Mouse (Mus musculus) heart, adult 2 months (tissue): ENCODE measurements around the gene Snx33.

Source experiments
- CTCF ChIP-seq: fragments of 200-600 bp; IDR thresholded peaks from 2 replicates; pipeline ENCODE4 v1.8.1; 2022; ENCODE audit warnings: antibody characterized with exemption, mild to moderate bottlenecking, moderate library complexity
- EP300 ChIP-seq: fragments of 200-500 bp; IDR thresholded peaks from 2 replicates; pipeline ENCODE4 v1.6.1; 2011; ENCODE audit warnings: low read depth, low read length, control low read depth; ENCODE audit not compliant: insufficient read depth
- POLR2A ChIP-seq: fragments of 200-500 bp; IDR thresholded peaks from 2 replicates; pipeline ENCODE4 v1.6.1; 2011; ENCODE audit warnings: mild to moderate bottlenecking, low read depth, low read length, control low read depth; ENCODE audit not compliant: insufficient read depth

DNA sequence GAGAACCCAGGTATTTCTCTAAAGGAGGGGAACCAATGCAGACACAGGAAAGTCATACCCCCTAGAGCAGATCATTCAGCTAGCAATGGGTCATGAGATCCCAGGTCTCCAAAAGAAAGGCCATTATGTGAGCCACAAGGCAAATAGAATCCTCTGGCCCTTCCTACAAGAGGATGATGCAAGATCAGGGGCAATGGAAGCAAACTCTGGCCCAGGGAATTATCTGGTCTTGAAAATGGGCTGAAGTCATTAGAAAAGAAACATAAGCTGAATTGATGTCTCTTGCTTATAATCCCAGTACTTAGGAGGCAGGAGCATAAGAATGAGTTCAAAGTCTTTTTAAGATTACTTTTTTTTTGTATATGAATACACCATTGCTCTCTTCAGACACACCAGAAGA, 28.1 kb downstream of the Snx33 start:
- TF ChIP-seq CTCF (0 out of 2 replicates have a peak, but pooled peaks have one; percentile 24), EP300 (no peak), POLR2A (no peak)
